18 mouse cellular contexts compared by ENCODE assay signal in genomic region chr7:30417856-30418255, GRCm38 (mm10). TPM values are rescaled to one million over a fixed set of nuclear protein-coding genes. Genes with fewer than 3 reads are reported as not detected.
A peak's percentile ranks its signal among the peaks of the same experiment; 100 is the strongest.
DNase-seq lines count a peak whose midpoint lies in the region; ATAC-seq and TF ChIP-seq lines count a peak whose summit lies in the region.
"Had no signal": no experiment of that assay in that cellular context is flagged by ENCODE, and none has a peak within 500 bp of the region (broad histone marks: within the 10 kb centered on the region; RNA-seq: fewer than 3 reads in every experiment).

No protein-coding gene starts in this region.

- ATAC-seq in kidney, embryonic 16.5 days (ENCODE audit: low FRiP score, low TSS enrichment), result no peak
- ATAC-seq: hindbrain, embryonic 16.5 days had no signal

- H3K27me3 ChIP-seq in kidney, embryonic 16.5 days (ENCODE audit: insufficient read depth, low read length), result no peaks in the 10 kb centered on the region
- H3K27me3 ChIP-seq: embryonic facial prominence, embryonic 15.5 days had no signal

- H3K36me3 ChIP-seq in macrophage (ENCODE audit: inconsistent target), result no peaks in the 10 kb centered on the region
- H3K36me3 ChIP-seq in kidney, embryonic 16.5 days (ENCODE audit: insufficient read depth, low read length), result no peaks in the 10 kb centered on the region
- H3K36me3 ChIP-seq: embryonic facial prominence, embryonic 15.5 days; midbrain, embryonic 12.5 days had no signal

- DNase-seq in CD8-positive naive resting alpha-beta T cell, adult 2 months (ENCODE audit: low read depth in 2 of 2, low spot score in 2 of 2), result peak; percentile 43 to 58
- peak; percentile 47 for DNase-seq in thymus, postnatal 10 days (ENCODE audit: low spot score in 2 of 2)
- no peak for DNase-seq in adrenal gland, postnatal 10 days
- no peak for DNase-seq in cerebellum, postnatal 36 days
- DNase-seq: adrenal gland, postnatal 36 days; cerebellum, adult 9-11 months; lung, adult 18-20 months; right cerebral cortex, postnatal 14 days had no signal

- TF ChIP-seq POLR2A in bone marrow macrophage, adult 2 months (IDR thresholded peaks at IDR 0.05; ENCODE audit: borderline replicate concordance, low read depth, low read length), result no peak

- H3K27ac ChIP-seq in bone marrow macrophage, adult 2 months (ENCODE audit: insufficient read depth, low read depth, low read length), result peak overlapping the region; percentile 96
- peak overlapping the region; percentile 100 for H3K27ac ChIP-seq in macrophage
- H3K27ac ChIP-seq in kidney, embryonic 16.5 days (ENCODE audit: low read length), result no peak overlapping the region
- H3K27ac ChIP-seq: embryonic facial prominence, embryonic 15.5 days; heart, adult 2 months; left cerebral cortex, adult 2 months; midbrain, embryonic 12.5 days had no signal

- peak overlapping the region; percentile 73 for H3K4me3 ChIP-seq in bone marrow macrophage, adult 2 months (ENCODE audit: insufficient read depth, low read length)
- H3K4me3 ChIP-seq in macrophage (ENCODE audit: inconsistent target), result no peak overlapping the region; the same call in 1 of the 2 replicates
- H3K4me3 ChIP-seq in kidney, embryonic 16.5 days (ENCODE audit: low read length), result no peak overlapping the region
- H3K4me3 ChIP-seq: embryonic facial prominence, embryonic 15.5 days; heart, adult 2 months; left cerebral cortex, adult 2 months; midbrain, embryonic 12.5 days had no signal

- no peak overlapping the region for H3K4me2 ChIP-seq in kidney, embryonic 16.5 days (replicated peaks; ENCODE audit: low read depth, low read length)
- H3K4me2 ChIP-seq: embryonic facial prominence, embryonic 15.5 days; midbrain, embryonic 12.5 days had no signal

- 4% methylated on average over 9 of the region's 9 CpGs for WGBS in macrophage (ENCODE audit: missing documents)
- WGBS in kidney, embryonic 16.5 days, result 79% methylated on average over 9 of the region's 9 CpGs

- no peak overlapping the region for H3K9ac ChIP-seq in kidney, embryonic 16.5 days (replicated peaks; ENCODE audit: low read length)
- H3K9ac ChIP-seq: embryonic facial prominence, embryonic 15.5 days; midbrain, embryonic 12.5 days had no signal

- peaks cover 8% of the 10 kb centered on the region; the same call in 1 of the 2 replicates for H3K9me3 ChIP-seq in kidney, embryonic 16.5 days (ENCODE audit: low read length)

- TF ChIP-seq CTCF in bone marrow macrophage, adult 2 months (IDR thresholded peaks at IDR 0.05; ENCODE audit: low read depth, low read length), result no peak

- H3K79me2 ChIP-seq in macrophage (ENCODE audit: inconsistent target), result peaks cover 72% of the 10 kb centered on the region

- peaks cover 36% of the 10 kb centered on the region for H3K4me1 ChIP-seq in bone marrow macrophage, adult 2 months (ENCODE audit: control insufficient read depth, insufficient read depth, low read length)
- peaks cover 15% of the 10 kb centered on the region for H3K4me1 ChIP-seq in kidney, embryonic 16.5 days (ENCODE audit: insufficient read depth, low read length)

RNA-seq across cellular contexts. Expression of gene Hcst, which starts 1.8 kb away (rescaled TPM):
- 53.0 and 56.7 TPM in 2 replicates for polyA plus RNA-seq in bone marrow macrophage, adult 2 months (2012; ENCODE audit: insufficient read depth, insufficient read length, missing spikeins)
- 10 to 100 TPM in 1 of 26 experiments, 1 to 10 TPM in 16, not detected in 9; 3.3 to 12.1 (median 6.0) TPM for total RNA-seq in macrophage (2018; cell fraction: chromatin; rRNA removed)
- total RNA-seq in macrophage (2018; cell fraction: cytosol; rRNA removed), result 10 to 100 TPM; 15.7 to 50.0 (median 32.0) TPM
- 10 to 100 TPM in 7 of 26 experiments, 1 to 10 TPM in 18, not detected in 1; 3.4 to 13.6 (median 7.9) TPM for total RNA-seq in macrophage (2018; cell fraction: nucleus; rRNA removed)
- 9.3 to 40.5 TPM (median 34.0 TPM) in 3 replicates for polyA plus RNA-seq in macrophage (2018)
- total RNA-seq in adrenal gland, postnatal 10 days (2021), result 1 to 10 TPM; 3.7 to 4.9 TPM
- 0.63 and 0.84 TPM in 2 replicates for polyA plus RNA-seq in kidney, embryonic 16.5 days (2015; fragmentation: Nextera tagmentation; extraction: Ambion mirVana)
- polyA plus RNA-seq: midbrain, embryonic 12.5 days; neural tube, embryonic 14.5 days; testis, adult 2 months had no signal

RNA-seq across cellular contexts. Expression of gene Nfkbid, which starts 3.7 kb away (rescaled TPM):
- polyA plus RNA-seq in bone marrow macrophage, adult 2 months (2012; ENCODE audit: insufficient read depth, insufficient read length, missing spikeins), result 18.6 and 22.4 TPM in 2 replicates
- total RNA-seq in macrophage (2018; cell fraction: chromatin; rRNA removed), result 100 to 1,000 TPM in 17 of 26 experiments, 10 to 100 TPM in 9; 35.5 to 687 (median 168) TPM
- 100 to 1,000 TPM in 6 of 26 experiments, 10 to 100 TPM in 14, 1 to 10 TPM in 6; 3.4 to 171 (median 30.6) TPM for total RNA-seq in macrophage (2018; cell fraction: cytosol; rRNA removed)
- total RNA-seq in macrophage (2018; cell fraction: nucleus; rRNA removed), result 100 to 1,000 TPM in 19 of 26 experiments, 10 to 100 TPM in 7; 30.9 to 748 (median 180) TPM
- 3.2 to 8.3 TPM (median 6.3 TPM) in 3 replicates for polyA plus RNA-seq in macrophage (2018)
- total RNA-seq in adrenal gland, postnatal 10 days (2021), result 1 to 10 TPM; 2.3 to 2.4 TPM
- 1.6 and 2.0 TPM in 2 replicates for polyA plus RNA-seq in kidney, embryonic 16.5 days (2015; fragmentation: Nextera tagmentation; extraction: Ambion mirVana)

RNA-seq across cellular contexts. Expression of gene Tyrobp, which starts 4.3 kb away (rescaled TPM):
- 3,702 and 3,978 TPM in 2 replicates for polyA plus RNA-seq in bone marrow macrophage, adult 2 months (2012; ENCODE audit: insufficient read depth, insufficient read length, missing spikeins)
- 100 to 1,000 TPM in 7 of 26 experiments, 10 to 100 TPM in 19; 39.6 to 123 (median 77.3) TPM for total RNA-seq in macrophage (2018; cell fraction: chromatin; rRNA removed)
- total RNA-seq in macrophage (2018; cell fraction: cytosol; rRNA removed), result 1,000 to 10,000 TPM; 1,796 to 3,589 (median 2,552) TPM
- total RNA-seq in macrophage (2018; cell fraction: nucleus; rRNA removed), result 100 to 1,000 TPM; 185 to 760 (median 490) TPM
- polyA plus RNA-seq in macrophage (2018), result 2,505 to 4,301 TPM (median 3,819 TPM) in 3 replicates
- 10 to 100 TPM; 25.8 to 29.1 TPM for total RNA-seq in adrenal gland, postnatal 10 days (2021)
- polyA plus RNA-seq in kidney, embryonic 16.5 days (2015; fragmentation: Nextera tagmentation; extraction: Ambion mirVana), result 29.3 and 31.4 TPM in 2 replicates

RNA-seq across cellular contexts. Expression of gene Aplp1, which starts 27.5 kb away (rescaled TPM):
- 2.0 and 2.3 TPM in 2 replicates for polyA plus RNA-seq in bone marrow macrophage, adult 2 months (2012; ENCODE audit: insufficient read depth, insufficient read length, missing spikeins)
- total RNA-seq in macrophage (2018; cell fraction: chromatin; rRNA removed), result 1 to 10 TPM in 1 of 26 experiments, under 1 TPM in 4, not detected in 21; 0.37 to 3.7 (median 0.51) TPM
- total RNA-seq in macrophage (2018; cell fraction: cytosol; rRNA removed), result 1 to 10 TPM in 1 of 26 experiments, under 1 TPM in 25; 0.24 to 1.0 (median 0.57) TPM
- 1 to 10 TPM in 8 of 26 experiments, under 1 TPM in 16, not detected in 2; 0.42 to 1.8 (median 0.87) TPM for total RNA-seq in macrophage (2018; cell fraction: nucleus; rRNA removed)
- 0.67 to 1.3 TPM (median 0.75 TPM) in 3 replicates for polyA plus RNA-seq in macrophage (2018)
- total RNA-seq in adrenal gland, postnatal 10 days (2021), result 10 to 100 TPM; 26.1 to 34.3 TPM
- 27.9 and 31.5 TPM in 2 replicates for polyA plus RNA-seq in kidney, embryonic 16.5 days (2015; fragmentation: Nextera tagmentation; extraction: Ambion mirVana)

RNA-seq across cellular contexts. Expression of gene Kirrel2, which starts 39.6 kb away (rescaled TPM):
- polyA plus RNA-seq in bone marrow macrophage, adult 2 months (2012; ENCODE audit: insufficient read depth, insufficient read length, missing spikeins), result not detected in 2 replicates
- not detected for total RNA-seq in macrophage (2018; cell fraction: chromatin; rRNA removed)
- total RNA-seq in macrophage (2018; cell fraction: cytosol; rRNA removed), result not detected
- total RNA-seq in macrophage (2018; cell fraction: nucleus; rRNA removed), result not detected
- not detected in 3 replicates for polyA plus RNA-seq in macrophage (2018)
- total RNA-seq in adrenal gland, postnatal 10 days (2021), result not detected
- polyA plus RNA-seq in kidney, embryonic 16.5 days (2015; fragmentation: Nextera tagmentation; extraction: Ambion mirVana), result 0.78 and 1.1 TPM in 2 replicates
- total RNA-seq: adrenal gland, postnatal 36 days; heart, adult 2 months had no signal
- polyA plus RNA-seq: heart, adult 2 months had no signal

Comparison
In these comparisons a context has a peak if more than half of its experiments do, and no peak if none do; other contexts are left out.
1. DNase-seq: peak in CD8-positive naive resting alpha-beta T cell, adult 2 months (2 of 2) and thymus, postnatal 10 days (2 of 2); none in adrenal gland, postnatal 10 days (single experiment) and cerebellum, postnatal 36 days (0 of 2).
2. RNA of gene Tyrobp, which starts 4.3 kb away (polyA plus RNA-seq): 3,702 to 3,978 TPM in bone marrow macrophage, adult 2 months and 2,505 to 4,301 TPM in macrophage; 29.3 to 31.4 TPM in kidney, embryonic 16.5 days; every median in the first group is over 10 times any median in the second.